ENCODE assay signal across 8 mouse cellular contexts in genomic region chr11:8624179-8624886, GRCm38 (mm10). TPM values are rescaled to one million over a fixed set of nuclear protein-coding genes. Genes with fewer than 3 reads are reported as not detected.
DNase-seq lines count a peak whose midpoint lies in the region; ATAC-seq and TF ChIP-seq lines count a peak whose summit lies in the region.

No protein-coding gene starts in this region.

- peak overlapping the region; percentile 65 for H3K9ac ChIP-seq in heart, postnatal 0 days (replicated peaks; ENCODE audit: low read depth, low read length)

- H3K4me3 ChIP-seq in embryonic fibroblast, embryonic 13.5 days (ENCODE audit: insufficient read depth, low read length): peak overlapping the region; percentile 61
- peak overlapping the region; percentile 67 for H3K4me3 ChIP-seq in heart, postnatal 0 days (ENCODE audit: low read depth, low read length)

- 2% methylated on average over 70 of the region's 74 CpGs for WGBS in heart, postnatal 0 days

- H3K27ac ChIP-seq in embryonic fibroblast, embryonic 13.5 days (ENCODE audit: insufficient read depth, low read length): peak overlapping the region; percentile 57
- H3K27ac ChIP-seq in heart, postnatal 0 days (ENCODE audit: low read depth): no peak overlapping the region

- no peaks in the 10 kb centered on the region for H3K27me3 ChIP-seq in heart, postnatal 0 days (ENCODE audit: control insufficient read depth, insufficient read depth, low read length)

- no peak for TF ChIP-seq EP300 in heart, postnatal 0 days (IDR thresholded peaks at IDR 0.05; ENCODE audit: low read depth)

- ATAC-seq in heart, postnatal 0 days (ENCODE audit: insufficient read depth, low read depth): peak; percentile 62

- peak; percentile 34; the same call in 1 of the 2 replicates for TF ChIP-seq POLR2A in embryonic fibroblast, embryonic 13.5 days (IDR thresholded peaks at IDR 0.05; ENCODE audit: low read depth, low read length)

- no peak for TF ChIP-seq CTCF in embryonic fibroblast, embryonic 13.5 days (IDR thresholded peaks at IDR 0.05; ENCODE audit: borderline replicate concordance, insufficient read depth, low read length)
- TF ChIP-seq CTCF in heart, postnatal 0 days (IDR thresholded peaks at IDR 0.05; ENCODE audit: low read depth): peak; percentile 7; the same call in 1 of the 2 replicates

- no peaks in the 10 kb centered on the region for H3K9me3 ChIP-seq in heart, postnatal 0 days (replicated peaks; ENCODE audit: control insufficient read depth, low read length)

- no peaks in the 10 kb centered on the region for H3K36me3 ChIP-seq in heart, postnatal 0 days (replicated peaks; ENCODE audit: control insufficient read depth, insufficient read depth, low read length)

- peak; percentile 40 for DNase-seq in urinary bladder, adult 2 months (ENCODE audit: low spot score)
- DNase-seq in urinary bladder, postnatal 10 days (ENCODE audit: low spot score): no peak
- no peak for DNase-seq in heart, postnatal 0 days (ENCODE audit: low spot score)
- DNase-seq in layer of hippocampus, postnatal 10 days (ENCODE audit: low spot score in 2 of 2): peak; percentile 49 to 65
- DNase-seq in lung, postnatal 10 days: peak; percentile 53
- peak; percentile 64 to 66 for DNase-seq in right cerebral cortex, postnatal 10 days (ENCODE audit: low spot score in 2 of 2)
- DNase-seq in spleen, postnatal 4 days (ENCODE audit: low spot score in 2 of 2): no peak

- peaks cover 11% of the 10 kb centered on the region; the same call in 1 of the 2 replicates for H3K4me1 ChIP-seq in embryonic fibroblast, embryonic 13.5 days (ENCODE audit: control insufficient read depth, insufficient read depth, low read length)
- peaks cover 6% of the 10 kb centered on the region; the same call in 1 of the 2 replicates for H3K4me1 ChIP-seq in heart, postnatal 0 days (ENCODE audit: control insufficient read depth, insufficient read depth)

- peak overlapping the region; percentile 98 for H3K4me2 ChIP-seq in heart, postnatal 0 days (ENCODE audit: low read depth, low read length)

RNA-seq across cellular contexts. Expression of gene Tns3, which starts 40.0 kb away (rescaled TPM):
- polyA plus RNA-seq in urinary bladder, adult 2 months (2012; rRNA removed): 22.3 and 32.9 TPM in 2 replicates
- 96.5 and 113 TPM in 2 replicates for polyA plus RNA-seq in embryonic fibroblast, embryonic 13.5 days (2011; ENCODE audit: insufficient read length, low read depth, missing spikeins)
- total RNA-seq in heart, postnatal 0 days (2014; rRNA removed; ENCODE audit: low replicate concordance): 31.7 and 90.2 TPM in 2 replicates
- polyA plus RNA-seq in heart, postnatal 0 days (2015; fragmentation: Nextera tagmentation; extraction: Ambion mirVana): 7.6 and 7.9 TPM in 2 replicates
- 10 to 100 TPM; 39.5 to 42.5 TPM for total RNA-seq in layer of hippocampus, postnatal 10 days (2021)

Comparison
In these comparisons a context has a peak if more than half of its experiments do, and no peak if none do; other contexts are left out.
1. DNase-seq: peak in urinary bladder, adult 2 months (single experiment), layer of hippocampus, postnatal 10 days (2 of 2), lung, postnatal 10 days (single experiment) and right cerebral cortex, postnatal 10 days (2 of 2); none in urinary bladder, postnatal 10 days (single experiment), heart, postnatal 0 days (single experiment) and spleen, postnatal 4 days (0 of 2).